Mouse (Mus musculus) heart, postnatal 25 days (tissue): ENCODE data around the gene Naif1. TPM values are rescaled to one million over a fixed set of nuclear protein-coding genes. Genes with fewer than 3 reads are reported as not detected.

Experiments
- DNase-seq: peaks from one replicate; pipeline ENCODE4 v3.0.0; 2022; ENCODE audit warnings: low spot score
- intact Hi-C: fragments of 180-260 bp; cut with DNase I; formaldehyde crosslinking; loops from one replicate; pipeline ENCODE4 v1.15.1; 2025
- total RNA-seq, 2 experiments: library from RNA; stranded (reverse); gene quantifications; 2 replicates each; pipeline ENCODE4 v1.2.3; 2021

Naif1 gene
- 1 to 10 TPM; 3.4 to 4.2 TPM for total RNA-seq

DNA sequence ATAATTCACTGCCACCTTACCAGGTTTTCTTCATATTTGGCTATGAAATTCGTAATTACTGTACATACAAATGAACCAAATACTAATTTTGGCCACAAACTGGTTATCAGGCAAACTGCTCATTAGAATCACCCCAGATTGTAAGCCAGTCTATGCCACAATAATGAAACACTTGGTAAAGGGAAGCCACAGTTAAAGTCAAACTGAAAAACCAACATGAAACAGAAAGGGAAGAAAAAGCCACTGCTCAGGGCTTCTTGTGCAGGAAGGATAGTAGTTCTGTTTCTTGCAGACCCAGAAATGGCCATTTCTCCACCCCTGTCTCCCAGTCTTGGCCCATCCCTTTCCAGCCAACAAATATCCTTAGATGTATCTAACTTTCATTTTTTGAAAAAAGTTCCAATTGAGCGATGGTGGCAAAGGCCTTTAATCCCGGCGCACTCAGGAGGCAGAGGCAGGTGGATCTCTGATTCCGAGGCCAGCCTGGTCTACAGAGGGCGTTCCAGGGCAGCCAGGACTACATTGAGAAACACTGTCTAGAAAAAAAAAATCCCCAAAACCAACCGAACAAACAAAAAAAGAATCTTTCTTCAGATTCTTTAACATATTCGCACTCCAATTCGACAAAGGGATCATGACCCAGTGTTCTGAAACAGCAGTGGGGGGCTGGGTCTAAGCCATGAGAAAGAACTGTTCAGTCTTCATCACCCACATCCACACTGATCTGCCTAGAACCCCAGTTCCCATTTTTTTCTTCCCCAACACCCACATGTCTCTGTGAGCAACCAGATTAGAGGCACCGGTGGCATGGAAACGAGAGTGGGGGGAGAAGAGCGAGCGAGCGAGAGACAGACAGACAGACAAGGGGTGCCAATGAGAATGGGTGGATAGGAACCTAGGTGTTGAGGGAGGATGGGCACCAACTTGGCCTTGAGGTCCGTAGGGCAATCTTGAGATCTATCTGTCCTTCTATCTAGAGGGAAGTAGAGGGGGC, at the start of gene Naif1:
TSS of gene Naif1 (plus strand) at position 697 of the 994 bp plus-strand sequence.
- no peak for DNase-seq
- intact Hi-C loops: loop anchor here (2.0 kb wide), 1 partner anchor 25 kb away; no protein-coding TSS in a partner anchor

DNA sequence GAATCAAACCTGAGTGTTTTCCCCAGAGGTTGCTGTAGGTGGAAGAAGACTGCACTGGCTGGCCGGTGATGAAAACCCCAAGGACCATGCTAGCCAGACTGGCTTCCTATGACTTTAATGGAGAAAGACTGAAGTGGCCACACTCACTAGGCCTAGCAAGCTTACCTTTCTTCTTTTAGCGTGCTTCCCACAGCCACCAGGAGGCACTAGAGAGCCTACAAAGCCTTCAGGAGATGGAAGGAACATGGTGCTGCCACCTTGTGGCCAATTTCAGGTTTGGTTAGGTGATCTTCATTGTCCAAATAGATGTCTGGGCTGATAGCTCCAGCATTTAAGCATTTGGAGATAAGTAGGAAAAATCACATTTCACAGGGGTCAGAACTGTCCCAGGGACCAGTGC, 45.6 kb upstream of the Naif1 start:
- DNase-seq: peak; percentile 69
- intact Hi-C loops: loop anchor here (1.0 to 2.0 kb wide), 2 partner anchors 83 to 162 kb away; no protein-coding TSS in a partner anchor

- no peak for DNase-seq
- intact Hi-C loops: no loop called here
These were observed 43.0 kb upstream of the Naif1 start for GRCm38 (mm10) chr2:32407144-32407824.

DNA sequence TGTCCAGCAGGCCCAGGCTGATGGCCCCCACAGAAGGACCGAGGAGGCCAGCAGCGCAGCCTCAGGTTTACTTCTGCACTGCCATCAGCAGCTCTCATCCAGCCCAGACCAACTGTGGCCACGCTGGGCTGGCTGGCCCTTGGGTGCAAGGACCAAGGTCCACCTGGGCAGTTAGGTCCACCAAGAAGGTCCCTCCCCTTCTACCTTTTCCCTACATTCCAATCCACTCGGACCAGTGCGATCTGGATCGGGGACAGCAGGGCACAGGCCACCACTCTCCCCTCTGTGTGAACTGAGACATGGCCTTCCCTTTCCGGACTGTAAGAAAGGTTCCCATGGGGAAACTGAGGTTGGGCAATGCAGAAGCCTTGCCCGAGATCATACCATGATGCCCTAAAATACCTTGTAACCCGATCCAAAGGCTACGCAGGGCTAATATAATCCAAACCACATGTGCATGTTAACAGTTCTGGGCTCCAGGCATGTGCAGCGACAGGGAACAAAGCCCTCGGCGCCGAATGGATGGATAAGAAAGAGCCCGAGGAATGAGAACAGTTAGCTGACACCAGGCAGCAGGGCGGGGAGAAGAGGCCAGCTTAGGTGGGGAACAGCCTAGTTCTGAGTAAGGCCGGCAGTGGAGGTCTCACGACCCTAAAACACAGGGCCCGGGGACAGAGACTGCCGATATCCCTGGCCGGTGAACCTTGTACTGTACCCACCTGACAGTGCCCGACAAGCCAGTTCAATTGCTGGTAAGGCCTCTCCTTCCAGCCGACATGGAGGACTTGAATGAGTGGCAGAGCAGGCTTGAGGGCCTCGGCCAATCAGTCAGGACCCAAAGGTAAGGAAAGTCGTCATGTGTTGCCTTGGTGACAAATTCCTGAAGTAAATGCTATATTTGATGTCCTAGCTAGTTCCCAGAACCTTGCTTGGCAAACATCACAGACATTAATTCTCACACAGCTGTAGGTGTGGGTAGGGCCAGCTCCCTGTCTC, 41.5 kb upstream of the Naif1 start:
- no peak for DNase-seq
- intact Hi-C loops: no loop called here

DNA sequence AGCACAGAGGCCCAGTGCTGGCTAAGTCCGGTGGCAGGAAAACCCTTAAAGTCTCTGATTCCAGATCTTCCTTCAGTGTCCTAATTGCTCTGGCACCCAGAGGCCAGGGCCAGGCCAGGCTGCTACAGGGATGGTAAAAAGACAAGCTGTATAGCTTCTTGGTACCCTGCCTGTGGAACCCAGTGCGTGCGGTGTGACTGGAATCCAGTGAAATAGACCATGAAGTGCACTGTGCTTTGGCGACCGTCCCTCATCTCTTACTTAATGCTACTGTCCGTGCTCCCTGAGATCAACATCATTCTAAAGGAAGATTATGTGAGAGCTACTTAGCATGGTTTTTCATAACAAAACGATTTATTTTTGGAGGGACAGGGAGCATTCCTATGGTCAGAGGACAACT, 38.9 kb upstream of the Naif1 start:
- intact Hi-C loops: no loop called here
- DNase-seq: no peak

- intact Hi-C loops: no loop called here
- no peak for DNase-seq
These were observed 37.3 kb upstream of the Naif1 start for GRCm38 (mm10) chr2:32412742-32413531.

- DNase-seq: no peak
These were observed 36.3 kb upstream of the Naif1 start for GRCm38 (mm10) chr2:32413936-32414335.

DNA sequence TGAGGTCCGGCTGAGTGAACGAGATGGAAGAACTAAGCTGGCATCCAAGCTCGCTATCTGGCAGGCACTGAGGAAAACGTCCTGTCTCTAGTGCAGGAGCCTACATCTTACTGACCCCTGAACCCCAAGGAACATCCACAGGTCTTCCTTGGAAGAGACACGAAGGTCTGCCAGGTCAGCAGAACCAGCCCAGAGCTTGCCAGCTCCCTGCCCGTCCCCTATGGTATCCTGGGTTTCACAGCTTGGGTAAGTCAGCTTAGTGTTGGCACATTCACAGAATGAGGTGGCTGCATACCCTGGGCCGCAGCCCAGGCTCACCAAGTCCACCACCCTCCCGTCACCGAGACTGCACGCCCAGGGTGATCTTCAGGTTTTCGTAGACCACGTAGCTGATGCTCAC, 34.5 kb upstream of the Naif1 start:
- no peak for DNase-seq
- intact Hi-C loops: no loop called here

More at GRCm38 (mm10) chr2:32413936-32414335, 36.3 kb upstream of the Naif1 start:
- intact Hi-C loops: no loop called here

DNA sequence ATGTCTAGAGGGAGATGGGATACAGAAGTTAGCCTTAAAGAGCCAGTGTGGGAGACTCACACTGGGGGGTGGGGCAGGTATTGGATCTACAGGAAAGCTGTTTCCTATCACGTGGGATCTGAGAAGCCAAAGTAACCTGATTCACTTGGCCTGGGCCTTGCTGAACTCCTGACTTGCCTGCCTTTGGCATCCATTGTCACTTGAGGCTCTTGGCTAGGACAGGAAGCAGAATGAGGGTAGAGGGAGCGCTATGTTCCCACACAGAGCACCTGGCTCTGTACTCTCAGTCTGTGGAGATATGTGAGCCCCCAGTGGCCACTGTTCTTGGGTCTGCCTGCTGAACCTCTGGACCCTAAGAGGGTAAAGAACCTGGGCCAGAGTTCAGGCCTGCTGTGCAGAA, 33.7 kb upstream of the Naif1 start:
- intact Hi-C loops: no loop called here

GRCm38 (mm10) chr2:32417486-32417885, 32.8 kb upstream of the Naif1 start:
- intact Hi-C loops: no loop called here
- DNase-seq: no peak

More for the DNA sequence above, 33.7 kb upstream of the Naif1 start:
- no peak for DNase-seq

- no peak for DNase-seq
- intact Hi-C loops: no loop called here
These were observed 31.7 kb upstream of the Naif1 start for GRCm38 (mm10) chr2:32418430-32419151.

GRCm38 (mm10) chr2:32419359-32419758, 30.9 kb upstream of the Naif1 start:
- DNase-seq: peak; percentile 57
- intact Hi-C loops: no loop called here

DNA sequence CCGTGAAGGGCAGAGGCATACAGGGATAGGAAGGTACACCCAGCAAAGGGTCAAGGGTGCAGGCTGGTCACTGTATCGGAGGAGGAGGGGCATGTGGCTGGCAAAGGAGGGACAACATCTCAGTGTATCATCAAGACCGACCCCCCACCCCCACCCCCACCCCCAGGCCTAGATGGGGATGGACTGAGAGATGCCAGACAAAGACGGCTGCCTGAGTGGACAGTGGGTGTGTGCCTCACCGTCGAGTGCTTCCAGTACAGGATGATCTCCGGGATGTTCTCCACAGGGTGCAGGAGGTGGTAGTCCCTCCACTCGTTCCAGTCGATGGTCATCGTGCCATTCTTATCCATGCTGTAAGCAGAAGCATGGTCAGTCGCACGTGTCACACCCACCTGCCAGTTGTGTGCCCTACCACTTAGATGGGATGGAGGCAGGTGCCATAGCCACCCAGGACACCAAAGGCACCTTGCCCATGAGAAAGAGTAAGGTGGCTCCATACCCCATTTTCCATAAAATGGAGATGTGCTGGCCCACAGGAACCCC, 30.1 kb upstream of the Naif1 start:
- intact Hi-C loops: loop anchor here (5.0 kb wide), 1 partner anchor 147 kb away; no protein-coding TSS in a partner anchor
- DNase-seq: no peak

DNA sequence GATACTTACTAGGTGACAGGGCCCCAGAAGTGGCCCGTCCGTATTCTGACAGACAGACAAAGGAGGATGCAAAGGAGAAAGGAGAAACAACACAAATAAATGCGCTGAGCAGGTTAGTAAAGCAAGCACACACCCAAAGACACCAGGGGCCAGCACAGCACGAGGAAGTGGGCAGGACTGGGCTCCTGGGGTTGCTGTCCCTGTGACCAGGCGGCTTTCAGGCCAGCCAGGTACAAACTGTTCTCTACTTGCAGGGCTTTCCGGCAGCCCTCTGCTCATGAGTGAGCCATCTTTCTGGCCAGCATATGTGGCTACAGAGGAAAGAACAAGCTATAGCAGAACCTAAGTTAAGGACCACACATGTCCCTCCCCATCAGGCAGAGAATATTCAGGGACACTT, 29.6 kb upstream of the Naif1 start:
- DNase-seq: no peak
- intact Hi-C loops: loop anchor here (5.0 kb wide), 1 partner anchor 147 kb away; no protein-coding TSS in a partner anchor

- no peak for DNase-seq
- intact Hi-C loops: loop anchor here (5.0 kb wide), 1 partner anchor 145 kb away; no protein-coding TSS in a partner anchor
These were observed 28.4 kb upstream of the Naif1 start for GRCm38 (mm10) chr2:32421851-32422251.

- DNase-seq: peak; percentile 72
- intact Hi-C loops: loop anchor here (2.0 to 5.0 kb wide), 2 partner anchors 27 to 144 kb away; partner anchors contain the start of genes Naif1 and Slc25a25
These were observed 26.6 kb upstream of the Naif1 start for GRCm38 (mm10) chr2:32423481-32424331.

- intact Hi-C loops: loop anchor here (2.0 to 5.0 kb wide), 2 partner anchors 26 to 143 kb away; partner anchors contain the start of genes Naif1 and Slc25a25
- DNase-seq: no peak
These were observed 25.5 kb upstream of the Naif1 start for GRCm38 (mm10) chr2:32424796-32425195.
